Mouse (Mus musculus) bone marrow macrophage, adult 2 months (primary cell): ENCODE data around the gene Fbxw9.

Source experiments
- CTCF ChIP-seq: IDR thresholded peaks from 2 replicates; pipeline ENCODE4 v1.5.1; 2012; ENCODE audit warnings: low read depth, mild to moderate bottlenecking, low read length, moderate library complexity
- POLR2A ChIP-seq: IDR thresholded peaks from 2 replicates; pipeline ENCODE4 v1.6.1; 2012; ENCODE audit warnings: mild to moderate bottlenecking, low read depth, low read length, borderline replicate concordance

DNA sequence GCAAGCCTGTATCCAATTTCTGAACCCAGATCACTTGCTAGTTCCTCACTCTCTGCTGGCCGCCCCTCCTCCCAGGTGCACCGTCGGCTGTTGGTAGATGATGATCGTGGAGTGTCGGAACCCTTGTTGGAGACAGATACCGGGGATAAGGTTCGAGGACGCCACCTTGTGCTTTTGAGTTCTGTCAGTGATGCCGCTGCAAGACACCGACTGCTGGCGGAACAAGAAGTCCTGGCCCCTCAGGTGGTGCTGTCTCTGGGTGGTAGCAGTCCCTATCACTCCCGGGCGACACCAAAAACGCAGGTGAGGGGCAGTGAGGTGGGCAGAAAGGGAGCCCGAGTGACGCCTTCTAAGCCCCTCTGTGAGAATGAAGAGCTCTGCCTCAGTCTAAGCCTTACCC lies 36.3 kb downstream of the Fbxw9 start:
- TF ChIP-seq CTCF (no peak), POLR2A (no peak)
